Mouse (Mus musculus) brown adipose tissue, adult 24 weeks (tissue): Measurements from ENCODE around the gene Tmem56. TPM values are rescaled to one million over a fixed set of nuclear protein-coding genes. Genes with fewer than 3 reads are reported as not detected.

Source experiments
- H3K27ac ChIP-seq: fragments of 200-500 bp; replicated peaks from 2 replicates; pipeline ENCODE4 v1.5.1; 2012; ENCODE audit warnings: low read depth, mild to moderate bottlenecking, low read length
- H3K4me1 ChIP-seq: fragments of 200-500 bp; 2 replicates; pipeline ENCODE4 v1.6.1; 2012; ENCODE audit warnings: low read length, mixed read lengths; ENCODE audit not compliant: control insufficient read depth, insufficient read depth, insufficient read length
- H3K4me3 ChIP-seq: fragments of 200-500 bp; 2 replicates; pipeline ENCODE4 v1.5.1; 2012; ENCODE audit warnings: low read depth, mild to moderate bottlenecking, low read length, moderate library complexity; ENCODE audit not compliant: insufficient read depth
- polyA plus RNA-seq: library from polyadenylated mRNA; stranded (reverse); fragments of >200 nt; gene quantifications from 2 replicates; pipeline ENCODE4 v1.2.4, GENCODE M21; 2012; ENCODE audit not compliant: missing spikeins, insufficient read depth, insufficient read length

Gene Tmem56
- polyA plus RNA-seq, 1 experiment, result 8.4 TPM

GRCm38 (mm10) chr3:121174248-121174945 lies 108.5 kb downstream of the Tmem56 start:
- H3K4me1 ChIP-seq, result peaks cover 7% of the 10 kb centered on the region; the same call in 1 of the 2 replicates
- no peak overlapping the region for H3K4me3 ChIP-seq
- peak overlapping the region; percentile 92 for H3K27ac ChIP-seq

- Histone ChIP-seq H3K4me3 (no peak overlapping the region), H3K27ac (no peak overlapping the region), H3K4me1 (peaks cover 7% of the 10 kb centered on the region; the same call in 1 of the 2 replicates)
These were observed 110.2 kb downstream of the Tmem56 start for GRCm38 (mm10) chr3:121172718-121173117.

- Histone ChIP-seq H3K4me3 (peak overlapping the region; percentile 34), H3K27ac (peak overlapping the region; percentile 72), H3K4me1 (peaks cover 7% of the 10 kb centered on the region; the same call in 1 of the 2 replicates)
These were observed 111.0 kb downstream of the Tmem56 start for GRCm38 (mm10) chr3:121171872-121172265.

DNA sequence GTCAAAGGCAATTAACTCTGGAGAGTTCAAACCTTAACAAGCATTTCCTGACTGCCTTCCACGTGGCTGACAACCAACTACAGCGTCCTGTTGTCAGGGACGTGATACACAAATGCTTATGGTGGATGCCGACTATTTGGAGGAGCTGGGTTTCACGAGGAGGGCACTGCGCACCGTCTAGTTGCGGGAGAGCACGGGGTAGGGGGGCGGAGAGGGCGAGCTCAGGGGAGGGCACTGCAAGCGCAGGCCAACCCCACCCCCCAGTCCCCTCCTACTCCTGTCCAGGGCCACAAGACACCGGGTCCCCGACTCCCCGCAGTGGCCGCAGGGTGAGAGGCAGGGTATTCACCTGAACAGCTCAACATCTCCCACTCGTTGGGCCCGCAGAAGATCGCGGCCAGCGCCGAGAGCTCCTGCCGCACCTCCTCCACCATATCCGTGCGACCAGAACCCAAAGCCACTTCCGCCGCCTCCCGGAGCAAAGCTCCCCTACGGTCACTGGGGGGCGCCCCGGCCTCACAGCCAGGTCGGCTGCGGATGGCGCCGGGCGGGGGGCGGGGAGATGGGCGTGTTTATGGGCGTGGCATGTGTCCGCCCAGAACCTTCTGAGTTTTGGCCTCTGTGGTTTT lies 111.5 kb downstream of the Tmem56 start, which contains the start of gene Rwdd3:
Gene Rwdd3, minus strand, starts transcription at position 453 of the 629 bp plus-strand sequence.
- peak within 1 kb of the TSS; percentile 85 for H3K4me3 ChIP-seq
- peaks cover 7% of the 10 kb centered on the region; the same call in 1 of the 2 replicates for H3K4me1 ChIP-seq
- H3K27ac ChIP-seq, result peak within 1 kb of the TSS; percentile 72

- H3K27ac ChIP-seq, result no peak overlapping the region
- peaks cover 7% of the 10 kb centered on the region; the same call in 1 of the 2 replicates for H3K4me1 ChIP-seq
- H3K4me3 ChIP-seq, result peak overlapping the region; percentile 24; the same call in 1 of the 2 replicates
These were observed 112.3 kb downstream of the Tmem56 start for GRCm38 (mm10) chr3:121170631-121171030.

DNA sequence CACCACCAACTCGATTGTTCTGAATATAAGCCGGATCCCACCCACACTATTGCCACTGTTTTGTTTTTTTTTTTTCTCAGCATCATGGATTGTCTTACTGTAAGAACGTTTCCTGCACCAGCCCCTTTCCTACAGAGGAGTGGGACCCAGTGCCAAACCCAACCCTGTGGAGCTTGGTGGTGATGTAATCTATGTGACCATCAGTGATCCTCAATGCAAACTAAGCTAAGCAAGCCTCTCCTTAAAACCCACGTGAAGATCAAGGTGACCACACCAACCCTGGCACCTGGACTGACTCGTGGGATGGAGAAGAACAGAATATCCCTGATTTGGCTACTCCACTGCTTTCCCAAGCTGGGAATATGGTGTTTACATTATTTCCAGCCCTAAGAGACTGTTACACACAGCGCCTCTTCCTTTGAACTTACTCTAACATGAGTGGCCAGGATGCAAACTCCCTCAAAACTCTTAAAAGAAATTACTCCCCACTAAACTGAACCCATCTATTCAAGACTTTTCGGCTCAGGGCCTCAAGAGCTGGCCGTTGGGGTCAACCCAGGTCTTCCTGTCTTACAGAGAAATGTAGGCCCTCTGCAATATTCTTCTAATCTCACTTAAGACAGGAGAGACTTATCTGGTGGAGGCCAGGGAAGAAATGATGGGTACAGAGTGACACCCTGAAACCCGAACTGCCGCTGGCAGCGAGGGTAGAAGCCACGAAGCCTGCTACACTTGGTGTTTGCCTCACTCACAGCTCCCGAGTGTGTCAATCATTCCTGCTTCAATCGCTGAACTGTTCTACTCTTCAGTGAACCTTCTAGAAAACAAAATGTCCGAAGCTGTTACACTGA lies 113.6 kb downstream of the Tmem56 start:
- no peak overlapping the region for H3K4me3 ChIP-seq
- H3K4me1 ChIP-seq, result peaks cover 7% of the 10 kb centered on the region; the same call in 1 of the 2 replicates
- no peak overlapping the region for H3K27ac ChIP-seq

DNA sequence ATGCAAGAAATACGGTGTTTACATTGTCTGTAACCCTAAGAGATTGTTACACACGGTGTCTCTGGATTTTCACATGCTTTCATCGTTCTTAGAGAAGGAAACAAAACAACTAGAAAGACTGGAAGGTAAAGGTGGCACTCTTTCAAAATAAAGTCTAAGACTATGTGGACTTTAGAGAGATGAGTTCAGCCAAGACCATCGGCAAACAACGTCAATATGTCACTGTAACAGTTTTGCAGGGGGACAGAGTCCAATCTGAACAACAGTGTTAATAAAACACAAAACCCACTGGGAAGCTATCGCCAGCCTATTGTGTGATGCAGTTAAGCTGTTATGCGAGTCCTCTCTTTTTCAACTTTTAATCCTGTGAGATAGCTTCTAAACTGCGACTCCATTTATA lies 114.3 kb downstream of the Tmem56 start:
- Histone ChIP-seq H3K27ac (no peak overlapping the region), H3K4me1 (peaks cover 5% of the 10 kb centered on the region; the same call in 1 of the 2 replicates), H3K4me3 (no peak overlapping the region)

GRCm38 (mm10) chr3:121163271-121163819 lies 119.6 kb downstream of the Tmem56 start:
- Histone ChIP-seq H3K4me1 (peaks cover 3% of the 10 kb centered on the region; the same call in 1 of the 2 replicates), H3K27ac (no peak overlapping the region), H3K4me3 (no peak overlapping the region)

DNA sequence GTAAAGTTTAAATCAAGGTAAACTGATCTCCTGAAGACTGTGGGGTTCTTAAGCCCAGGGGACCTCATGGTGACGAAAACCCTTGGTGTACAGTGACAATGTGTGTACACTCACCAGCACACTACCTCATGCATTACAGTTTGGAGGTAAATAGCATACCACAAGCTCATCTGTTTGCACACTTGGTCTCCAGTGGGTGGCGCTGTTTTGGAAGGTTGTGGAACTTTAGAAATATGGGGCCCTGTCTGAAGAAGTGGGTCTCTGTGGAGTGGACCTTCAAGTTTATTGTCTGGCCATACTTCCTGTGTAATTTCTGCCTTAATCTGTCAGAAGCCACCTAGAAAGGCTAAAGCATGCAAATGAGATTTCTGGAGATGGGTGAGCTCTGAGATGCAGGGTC lies 121.2 kb downstream of the Tmem56 start:
- no peak overlapping the region for H3K4me3 ChIP-seq
- no peak overlapping the region for H3K27ac ChIP-seq
- H3K4me1 ChIP-seq, result peaks cover 3% of the 10 kb centered on the region; the same call in 1 of the 2 replicates

GRCm38 (mm10) chr3:121160424-121160823 lies 122.5 kb downstream of the Tmem56 start:
- no peak overlapping the region for H3K4me3 ChIP-seq
- H3K27ac ChIP-seq, result no peak overlapping the region
- peaks cover 3% of the 10 kb centered on the region; the same call in 1 of the 2 replicates for H3K4me1 ChIP-seq

GRCm38 (mm10) chr3:121159566-121159965 lies 123.3 kb downstream of the Tmem56 start:
- Histone ChIP-seq H3K4me3 (no peak overlapping the region), H3K4me1 (peaks cover 3% of the 10 kb centered on the region; the same call in 1 of the 2 replicates), H3K27ac (peak overlapping the region; percentile 83)

GRCm38 (mm10) chr3:121158901-121159351 lies 124.0 kb downstream of the Tmem56 start:
- no peak overlapping the region for H3K27ac ChIP-seq
- H3K4me1 ChIP-seq, result peaks cover 3% of the 10 kb centered on the region; the same call in 1 of the 2 replicates
- no peak overlapping the region for H3K4me3 ChIP-seq

- no peak overlapping the region for H3K27ac ChIP-seq
- H3K4me1 ChIP-seq, result peaks cover 3% of the 10 kb centered on the region; the same call in 1 of the 2 replicates
- no peak overlapping the region for H3K4me3 ChIP-seq
These were observed 125.2 kb downstream of the Tmem56 start for GRCm38 (mm10) chr3:121157546-121158330.
